Mouse (Mus musculus): Measurements from ENCODE around the gene Nek7. TPM values are rescaled to one million over a fixed set of nuclear protein-coding genes. Genes with fewer than 3 reads are reported as not detected.

Gene Nek7
- 5.8 and 6.8 TPM in 2 replicates for polyA plus RNA-seq (2012; rRNA removed)

GRCm38 (mm10) chr1:138619996-138620461 is at the start of gene Nek7:
Gene Nek7, minus strand, starts transcription at chr1:138620141.

Other genes starting within 250 kb of the Nek7 start
- 0.02 and 0.03 TPM in 2 replicates for gene Lhx9, start 228.4 kb upstream of the Nek7 start, polyA plus RNA-seq (2012; rRNA removed)
- gene 2310009B15Rik, start 236.7 kb upstream of the Nek7 start, polyA plus RNA-seq (2012; rRNA removed) = 10.1 and 12.7 TPM in 2 replicates

Measured in liver, embryonic 14 days (tissue).